Mouse (Mus musculus) thymus, adult 2 months (tissue): ENCODE measurements at regions not wholly inside any gene's neighbourhood (a gene's known extent, or its start where the extent isn't known, plus 50 kb on each side); places are given as distances from the start of the nearest gene placed in this dataset.

Source experiments
- CTCF ChIP-seq: fragments of 200-500 bp; IDR thresholded peaks from 2 replicates; pipeline ENCODE4 v1.5.1; 2012; ENCODE audit warnings: mild to moderate bottlenecking, control low read depth, low read length, moderate library complexity, borderline replicate concordance; ENCODE audit not compliant: control insufficient read depth, poor library complexity, insufficient read depth; ENCODE audit errors: extremely low read depth
- POLR2A ChIP-seq: fragments of 200-500 bp; IDR thresholded peaks from 2 replicates; pipeline ENCODE4 v1.6.1; 2012; ENCODE audit warnings: mild to moderate bottlenecking, low read length, control low read depth, moderate library complexity; ENCODE audit not compliant: control insufficient read depth, poor library complexity, insufficient read depth; ENCODE audit errors: extremely low read depth

DNA sequence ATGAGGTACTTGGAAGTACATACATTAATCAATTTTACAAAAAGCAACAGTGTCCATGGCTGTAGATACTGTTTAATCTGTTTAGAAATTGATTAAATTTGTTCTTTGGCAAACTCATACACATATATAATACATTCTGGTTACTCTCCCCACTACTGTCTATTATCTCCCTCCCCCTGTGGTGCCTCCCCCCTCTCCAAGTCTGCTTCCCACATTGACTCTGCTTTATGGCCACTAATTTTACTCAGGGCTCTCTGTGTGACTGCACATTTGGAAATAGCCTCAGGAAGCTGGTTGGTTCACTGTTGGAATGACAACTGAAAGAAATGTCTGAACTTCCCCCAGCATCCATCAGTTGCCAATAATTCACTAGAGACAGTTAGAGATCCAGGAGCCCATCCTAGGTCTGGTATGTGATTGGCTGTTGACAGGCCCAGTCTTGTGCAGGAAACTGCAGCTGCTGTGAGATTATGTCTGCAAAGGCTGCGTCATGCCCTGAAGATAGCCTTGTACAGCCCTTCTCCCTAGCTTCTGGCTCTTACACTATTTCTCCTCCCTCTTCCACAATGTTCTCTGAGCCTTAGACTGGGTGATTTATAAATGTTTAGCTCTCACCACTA is 204.6 kb upstream of the Trib2 start:
- TF ChIP-seq CTCF (no peak), POLR2A (no peak)
